Mouse (Mus musculus) left cerebral cortex, adult 11 months (tissue): ENCODE results near the gene Gpc2.

ENCODE experiments used
- DNase-seq: peaks from one replicate; pipeline ENCODE4 v3.0.0; 2022; ENCODE audit warnings: low spot score

The Gpc2 gene

DNA sequence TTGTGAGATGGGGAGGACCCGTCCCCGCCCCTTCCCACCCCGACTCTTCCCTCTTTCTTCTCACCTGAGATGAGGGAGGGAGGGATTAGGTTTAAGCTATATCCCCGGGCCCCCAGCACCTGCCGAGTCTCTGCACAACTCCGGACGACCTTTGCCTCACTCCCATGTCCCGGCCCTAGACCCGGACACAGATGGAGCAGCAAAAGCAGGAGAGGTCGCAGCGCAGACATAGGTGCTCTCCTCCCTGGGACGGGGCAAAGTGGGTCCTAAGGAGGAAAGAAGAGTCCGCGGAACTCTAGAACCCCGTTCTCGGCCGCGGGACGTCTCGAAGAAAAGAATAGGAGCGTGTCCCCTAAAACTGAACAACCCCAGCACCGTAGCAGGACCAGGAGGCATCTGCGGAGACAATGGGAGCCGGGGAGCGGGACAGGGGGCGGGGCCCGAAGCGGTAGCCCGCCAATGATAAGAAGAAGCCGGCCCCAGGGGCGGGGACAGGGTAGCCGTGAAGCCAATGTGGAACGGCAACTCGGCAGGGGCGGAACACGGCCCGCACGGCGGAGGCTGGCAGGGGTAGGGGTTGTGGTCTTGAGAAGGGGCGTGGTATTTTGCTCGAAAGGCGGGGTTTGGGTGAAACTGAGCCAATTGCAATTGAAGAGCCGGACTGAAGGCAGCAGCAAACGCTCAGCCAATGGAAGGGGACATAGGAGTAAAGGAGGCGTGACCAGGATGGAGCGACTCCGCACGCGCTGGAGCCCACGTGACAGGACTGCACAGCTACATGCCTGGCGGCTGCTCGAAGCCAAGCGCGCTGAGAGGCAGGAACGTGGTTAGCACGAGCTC, at the start of gene Gpc2, which contains the start of the genes Gm43720 and Stag3:
Gpc2 (minus strand) TSS at position 421 of the 840 bp plus-strand sequence.
Gm43720 (minus strand) TSS at position 374 of the 840 bp plus-strand sequence.
Stag3 (plus strand) TSS at position 656 of the 840 bp plus-strand sequence.
- DNase-seq, result no peak

DNA sequence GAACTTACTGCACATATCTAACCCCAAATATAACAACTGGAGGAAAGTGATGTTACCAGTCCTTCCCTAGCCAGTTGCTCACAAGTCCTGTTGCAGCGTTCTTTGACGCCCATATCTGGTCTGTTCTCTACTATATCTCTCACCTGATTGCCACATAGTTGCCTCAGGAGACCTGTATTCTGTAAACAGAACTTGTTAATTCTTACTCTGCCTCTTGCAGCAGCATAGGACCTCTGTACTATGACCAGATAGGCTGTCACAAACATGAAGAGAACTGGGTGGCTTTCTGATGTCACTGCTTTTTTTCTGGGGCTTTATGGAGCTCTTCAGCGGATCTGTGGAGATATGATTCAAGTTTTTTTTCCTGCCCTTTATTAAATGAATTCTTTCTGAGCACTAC, 33.0 kb upstream of the Gpc2 start:
- no peak for DNase-seq

DNA sequence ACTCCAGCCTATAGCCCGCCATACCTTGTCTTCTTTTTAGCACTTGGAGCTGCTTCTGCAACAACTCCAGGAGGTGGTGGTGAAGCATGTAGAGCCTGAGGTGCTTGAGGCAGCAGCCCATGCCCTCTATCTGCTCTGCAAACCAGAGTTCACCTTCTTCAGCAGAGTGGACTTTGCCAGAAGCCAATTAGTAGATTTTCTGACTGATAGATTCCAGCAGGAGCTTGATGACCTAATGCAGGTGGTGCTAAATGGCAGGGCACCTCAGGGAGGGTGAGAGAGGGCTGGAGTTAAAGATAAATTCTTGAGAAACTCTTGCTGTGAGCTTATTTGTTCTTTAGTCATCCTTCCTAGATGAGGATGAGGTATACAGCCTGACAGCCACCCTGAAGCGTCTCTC, 19.8 kb upstream of the Gpc2 start:
- DNase-seq, result no peak

DNA sequence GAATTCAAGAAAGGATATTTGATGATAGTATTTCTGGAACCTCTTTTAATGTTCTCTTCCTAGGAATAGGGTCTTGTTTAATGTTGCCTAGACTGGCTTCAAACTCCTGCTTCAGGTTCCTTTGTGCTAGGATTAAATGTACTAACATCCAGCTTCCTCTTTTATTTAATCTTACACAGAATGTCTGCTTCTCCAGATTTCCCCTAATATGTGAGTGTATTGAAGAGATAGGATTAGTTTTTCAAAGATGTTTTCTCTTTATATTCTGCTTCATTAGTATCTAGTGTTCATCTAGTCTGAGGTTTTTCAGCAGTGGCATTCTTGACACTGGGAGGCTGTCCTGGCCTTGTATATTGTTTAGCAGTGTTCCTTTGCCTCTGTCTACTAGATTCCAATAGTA, 14.4 kb upstream of the Gpc2 start:
- DNase-seq, result no peak

DNA sequence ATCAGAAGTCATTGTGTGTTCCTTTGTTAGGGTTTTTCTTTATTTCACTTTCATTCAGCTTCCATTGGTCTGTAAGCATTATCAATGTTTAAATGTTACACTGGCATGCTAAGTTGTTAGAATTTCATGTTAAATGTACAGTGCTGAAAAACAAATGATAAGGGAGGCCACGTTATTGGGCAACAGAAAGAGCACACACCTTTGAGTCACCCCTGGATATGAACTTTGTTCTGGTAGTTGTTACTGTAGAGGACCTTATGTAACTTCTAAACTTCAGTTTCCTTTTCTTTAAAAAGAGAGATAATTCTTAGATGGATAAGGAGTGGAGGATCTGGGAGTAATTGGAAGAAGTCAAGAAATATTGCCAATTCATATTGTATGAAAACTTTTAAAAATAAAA, 11.8 kb upstream of the Gpc2 start:
- DNase-seq, result no peak

DNA sequence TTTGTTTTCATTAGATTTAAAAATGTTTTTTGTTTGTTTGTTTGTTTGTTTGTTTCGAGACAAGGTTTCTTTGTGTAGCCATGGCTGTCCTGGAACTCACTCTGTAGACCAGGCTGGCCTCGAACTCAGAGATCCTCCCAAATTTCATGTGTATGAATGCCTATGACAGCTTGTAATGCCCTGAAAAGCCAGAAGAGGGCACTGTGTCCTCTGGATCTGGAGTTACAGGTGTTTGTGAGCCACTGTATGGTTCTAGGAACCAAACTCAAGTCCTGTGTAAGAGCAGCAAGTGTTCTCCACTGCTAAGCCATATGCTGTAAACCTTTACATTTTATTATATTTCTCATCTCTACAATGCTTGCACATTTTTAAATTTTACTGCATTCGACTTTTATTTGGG, 8.1 kb upstream of the Gpc2 start:
- DNase-seq, result no peak

DNA sequence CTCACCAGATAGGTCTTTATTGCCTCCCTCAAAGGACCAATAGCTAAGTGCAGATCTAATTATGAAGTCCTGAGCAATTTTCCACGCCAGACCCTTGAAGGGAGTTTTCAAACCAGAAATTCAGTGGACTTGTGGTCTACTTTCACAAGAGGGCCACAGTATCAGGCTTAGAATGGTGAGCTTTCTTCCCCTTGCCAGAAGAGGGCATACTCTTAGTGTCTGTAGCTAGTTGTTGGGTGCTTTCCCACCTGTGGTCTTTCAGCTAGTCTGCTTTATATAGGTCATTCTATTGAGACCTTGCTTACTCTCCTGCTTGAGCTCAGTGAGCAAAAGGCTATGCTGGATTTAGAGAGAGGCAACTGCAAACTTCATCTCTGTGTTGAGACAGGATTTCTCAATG, 3.7 kb upstream of the Gpc2 start:
- DNase-seq, result no peak

DNA sequence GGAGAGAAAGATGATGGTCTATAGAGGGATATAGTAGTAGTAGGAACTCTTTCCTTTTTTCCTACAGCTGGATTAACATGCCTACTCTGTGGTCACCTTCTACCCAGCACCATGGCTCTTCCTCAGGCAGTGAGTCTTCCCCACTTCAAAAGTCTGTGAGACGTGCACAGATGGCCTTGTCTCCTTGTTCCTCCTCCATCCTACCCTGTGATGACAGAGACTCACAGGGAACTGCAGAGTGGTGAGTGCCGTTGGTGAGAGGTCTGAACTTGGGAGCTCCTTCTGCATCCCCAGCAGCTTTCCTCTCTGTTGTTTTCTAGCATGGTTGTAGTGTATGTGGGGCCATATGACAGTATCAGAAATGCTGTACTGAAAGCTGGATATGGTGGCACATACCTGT, 2.0 kb upstream of the Gpc2 start:
- DNase-seq, result no peak

DNA sequence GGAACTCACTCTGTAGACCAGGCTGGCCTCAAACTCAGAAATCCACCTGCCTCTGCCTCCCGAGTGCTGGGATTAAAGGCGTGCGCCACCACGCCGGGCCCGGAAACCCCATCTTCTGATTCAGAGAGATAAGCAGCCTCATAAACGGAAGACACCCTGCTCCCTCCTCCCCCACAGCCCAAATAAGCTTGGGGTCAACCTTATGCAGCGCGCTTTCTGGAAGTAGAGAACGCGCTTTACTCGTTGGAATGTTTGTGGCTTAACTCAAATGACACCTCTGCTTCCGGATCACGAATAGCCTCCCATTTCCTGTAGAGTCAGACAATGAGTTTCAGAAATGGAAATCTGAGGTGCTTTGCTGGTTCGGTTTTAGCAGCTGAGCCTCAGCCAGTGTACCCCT, 1.0 kb upstream of the Gpc2 start:
- no peak for DNase-seq

DNA sequence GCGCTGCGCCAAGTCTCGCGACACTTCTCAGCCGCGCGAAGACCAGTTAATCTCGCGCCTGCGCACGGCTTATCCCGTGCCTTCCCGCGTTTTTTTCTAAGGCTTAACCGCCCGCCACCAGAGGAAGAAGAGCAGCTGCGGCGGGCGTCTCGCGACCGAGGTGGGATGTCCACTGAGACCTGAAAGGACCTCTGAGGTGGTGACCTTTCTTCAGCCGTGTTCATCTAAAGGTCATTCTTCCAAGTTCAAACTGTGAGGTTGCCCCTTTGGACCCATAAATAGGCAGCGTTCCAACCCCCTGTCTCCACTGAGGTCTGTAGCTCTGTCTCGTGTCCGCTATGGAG, 592 bp upstream of the Gpc2 start:
- no peak for DNase-seq

DNA sequence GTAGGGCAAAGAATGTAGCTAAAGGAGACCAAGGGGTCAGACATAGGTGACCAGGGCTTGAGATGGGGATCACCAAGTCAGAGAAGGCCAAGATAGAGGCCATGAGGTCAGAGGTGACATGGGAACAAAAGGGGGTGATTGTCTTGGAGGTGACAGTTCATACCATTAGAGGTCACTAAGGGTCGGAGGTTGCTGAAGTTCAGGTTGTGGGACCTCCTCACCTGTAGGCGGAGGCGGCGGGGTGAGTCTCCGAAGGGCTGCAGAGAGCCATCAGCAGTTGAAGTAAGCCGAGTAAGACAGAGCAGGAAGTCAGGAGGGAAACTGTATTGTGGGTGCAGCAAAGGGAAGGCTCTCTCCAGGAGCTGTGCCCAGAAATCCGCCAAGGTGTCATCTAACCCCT, 1.8 kb downstream of the Gpc2 start:
- DNase-seq, result no peak

DNA sequence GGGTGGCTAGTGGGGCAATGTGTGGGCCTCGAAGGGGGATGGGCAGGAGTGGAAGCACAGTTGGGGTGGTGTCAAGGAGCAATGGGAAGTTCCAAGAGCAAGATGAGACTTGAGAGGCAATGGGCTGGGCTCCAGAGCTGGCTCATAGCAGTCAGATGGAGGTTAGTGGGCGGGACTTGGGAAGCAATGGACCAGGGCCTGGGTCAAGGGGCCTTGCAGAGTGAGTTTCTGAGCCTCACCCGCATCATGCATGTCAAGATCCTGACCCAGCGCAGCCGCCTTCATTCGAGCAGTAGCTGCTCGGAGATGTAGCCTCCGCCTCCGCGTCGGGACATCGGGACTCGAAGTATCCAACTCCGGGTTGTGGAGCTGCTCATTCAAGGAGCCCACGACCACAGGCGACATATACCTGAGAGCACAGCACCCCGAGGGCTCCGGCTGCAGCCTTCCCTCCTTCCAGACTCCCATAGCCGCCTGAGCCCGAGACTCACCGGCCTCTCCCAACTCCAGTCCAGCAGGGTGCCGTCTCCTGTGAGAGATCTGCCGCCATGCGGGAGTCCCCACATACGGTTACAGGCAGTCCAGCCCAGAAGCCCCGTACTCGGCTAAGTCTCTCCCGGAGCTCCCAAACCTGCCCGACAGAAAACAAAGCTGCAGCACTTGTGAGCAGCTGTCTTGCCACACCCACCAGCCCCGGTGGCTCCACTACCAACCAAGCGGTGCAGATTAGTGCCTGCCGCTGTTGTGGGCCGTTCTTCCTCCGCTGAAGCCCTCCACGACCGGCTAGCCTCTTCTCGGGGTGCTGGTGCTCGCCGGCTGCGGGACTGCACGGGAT, 4.4 kb downstream of the Gpc2 start:
- no peak for DNase-seq

DNA sequence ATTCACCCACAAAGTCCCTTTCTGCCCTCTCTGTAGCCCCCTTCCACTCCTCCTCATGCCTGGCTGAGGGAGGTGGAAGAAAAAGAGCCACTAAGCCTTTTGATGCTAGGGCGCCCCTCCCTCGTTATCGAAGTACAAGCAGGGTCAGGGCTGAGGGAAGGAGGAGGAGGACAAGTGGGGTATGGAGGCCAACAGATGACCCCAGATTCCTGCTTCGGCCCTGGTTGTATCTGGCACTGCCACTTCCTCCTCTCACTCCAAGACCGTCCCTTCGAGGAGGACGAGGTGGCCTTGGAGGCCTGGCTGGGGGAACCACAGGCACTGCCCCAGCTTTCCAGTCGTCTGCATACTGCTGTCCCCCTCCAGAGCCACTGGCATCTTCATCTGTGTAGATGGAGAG, 5.6 kb downstream of the Gpc2 start:
- DNase-seq, result no peak

DNA sequence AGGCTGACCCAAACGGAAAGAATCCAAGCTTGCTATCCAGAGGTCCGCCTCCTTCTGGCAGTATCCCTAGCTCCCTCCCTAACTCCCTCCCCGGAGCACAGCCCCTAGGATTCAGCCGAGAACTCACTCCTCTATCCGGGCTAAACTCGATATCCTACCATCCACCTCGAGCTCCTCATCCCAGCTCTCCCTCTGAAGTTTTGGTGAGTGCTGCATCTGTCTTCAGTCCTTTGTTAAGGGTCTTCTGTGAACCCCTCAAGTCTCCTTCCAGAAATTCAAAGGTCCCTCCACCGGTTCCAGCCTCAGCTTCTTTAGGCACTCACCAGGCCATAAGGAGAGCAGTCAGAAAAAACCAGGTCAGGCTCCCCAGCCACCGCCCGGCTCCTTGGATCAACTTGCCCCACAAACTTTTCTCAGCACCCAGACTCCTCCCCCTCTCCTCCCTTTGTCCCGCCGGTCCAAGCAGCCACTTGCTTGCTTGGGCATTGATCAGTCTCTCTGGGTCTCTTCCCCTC, 7.3 kb downstream of the Gpc2 start, which contains the start of gene Gal3st4:
Gal3st4 (minus strand) TSS at position 432 of the 515 bp plus-strand sequence.
- DNase-seq, result no peak

DNA sequence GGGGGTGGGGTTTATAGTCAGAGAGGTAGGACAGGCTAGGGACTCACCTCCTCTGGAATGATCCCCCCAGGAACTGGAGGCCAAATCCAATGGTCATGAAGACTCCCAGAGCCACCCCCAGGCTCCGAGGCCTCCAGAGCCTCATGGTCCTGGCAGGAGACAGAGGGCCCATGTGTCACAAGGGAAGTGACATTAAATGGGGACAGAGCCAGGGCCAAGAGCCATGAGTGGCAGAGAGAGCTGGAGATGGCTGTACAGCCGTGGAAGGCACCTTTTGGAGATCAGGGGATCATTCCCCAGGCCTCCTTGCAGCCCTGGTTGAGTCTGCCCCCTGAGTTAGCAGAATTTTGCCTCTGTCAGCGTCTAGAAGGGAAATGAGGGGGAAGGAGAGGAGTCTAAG, 8.6 kb downstream of the Gpc2 start:
- no peak for DNase-seq

DNA sequence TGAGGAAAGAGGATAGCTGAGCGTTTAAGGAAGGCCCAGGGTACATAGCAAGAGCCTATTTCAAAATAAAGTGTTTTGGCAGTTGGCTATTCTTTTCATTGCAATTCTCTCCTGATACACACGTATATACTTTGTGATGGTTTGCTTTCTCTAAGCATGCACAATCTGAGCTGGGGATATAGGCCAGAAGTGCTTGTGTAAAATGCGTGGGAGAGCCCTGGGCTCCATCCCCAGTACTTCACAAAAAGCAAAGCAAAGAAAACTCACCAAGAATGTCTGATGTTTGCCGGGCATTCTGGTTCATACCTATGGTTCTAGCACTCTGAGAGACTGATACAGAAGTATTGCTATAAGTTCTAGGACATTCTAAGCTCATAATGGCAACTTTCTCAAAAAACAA, 10.8 kb downstream of the Gpc2 start:
- no peak for DNase-seq

DNA sequence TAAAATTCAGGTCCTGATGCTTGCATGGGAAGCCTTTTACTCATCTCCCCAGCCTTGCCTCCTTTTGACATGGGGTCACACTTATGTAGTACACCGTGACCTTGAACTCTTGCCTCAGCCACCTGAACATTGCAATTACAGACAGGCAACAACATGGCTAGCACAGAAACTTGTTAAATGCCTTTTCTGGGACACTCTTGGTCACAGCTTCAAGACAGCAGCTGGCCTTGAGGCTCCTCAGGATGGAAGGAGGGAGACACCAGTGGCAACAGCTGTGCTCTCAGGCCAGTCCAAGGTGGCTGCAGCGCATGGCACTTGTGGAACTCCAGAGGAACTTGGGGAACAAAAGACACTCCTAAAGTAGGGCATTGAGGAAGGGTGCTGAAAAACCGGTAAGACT, 12.7 kb downstream of the Gpc2 start:
- DNase-seq, result no peak

DNA sequence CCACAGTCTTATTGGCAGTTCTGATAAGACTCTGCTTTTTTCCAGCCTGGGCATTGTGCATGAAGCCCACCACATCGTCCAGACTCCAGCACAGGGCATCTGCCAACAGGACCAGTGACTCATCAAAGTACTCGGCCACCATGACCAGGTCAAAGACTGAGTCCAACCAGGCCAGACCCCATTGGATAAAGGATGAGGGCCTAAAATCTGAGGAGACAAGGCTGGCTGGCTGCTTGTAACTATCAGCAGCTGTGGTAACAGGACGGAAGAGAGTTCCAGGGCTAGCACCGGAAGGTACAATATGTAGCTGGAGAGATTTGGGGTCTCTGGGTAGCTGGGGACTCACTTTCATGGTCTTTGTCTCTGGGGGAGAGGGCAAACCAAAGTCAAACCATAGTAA, 14.1 kb downstream of the Gpc2 start:
- no peak for DNase-seq

DNA sequence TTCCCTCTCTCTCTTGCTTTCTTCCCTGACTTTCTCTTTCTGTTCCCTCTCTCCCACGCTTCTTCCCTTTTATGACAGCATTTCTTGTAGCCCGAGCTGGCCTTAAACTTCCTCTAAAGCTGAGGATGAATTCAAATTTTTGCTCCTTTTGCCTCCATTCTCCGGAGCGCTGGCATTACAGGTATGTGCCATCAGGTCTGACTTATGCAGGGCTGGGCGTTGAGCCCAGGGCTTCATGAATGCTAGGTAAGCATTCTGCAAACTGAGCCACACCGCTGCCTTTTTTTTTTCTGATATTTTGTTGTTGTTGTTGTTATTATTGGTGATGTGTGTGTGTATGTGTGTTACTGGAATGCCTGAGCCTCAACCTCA, 15.6 kb downstream of the Gpc2 start:
- DNase-seq, result no peak

DNA sequence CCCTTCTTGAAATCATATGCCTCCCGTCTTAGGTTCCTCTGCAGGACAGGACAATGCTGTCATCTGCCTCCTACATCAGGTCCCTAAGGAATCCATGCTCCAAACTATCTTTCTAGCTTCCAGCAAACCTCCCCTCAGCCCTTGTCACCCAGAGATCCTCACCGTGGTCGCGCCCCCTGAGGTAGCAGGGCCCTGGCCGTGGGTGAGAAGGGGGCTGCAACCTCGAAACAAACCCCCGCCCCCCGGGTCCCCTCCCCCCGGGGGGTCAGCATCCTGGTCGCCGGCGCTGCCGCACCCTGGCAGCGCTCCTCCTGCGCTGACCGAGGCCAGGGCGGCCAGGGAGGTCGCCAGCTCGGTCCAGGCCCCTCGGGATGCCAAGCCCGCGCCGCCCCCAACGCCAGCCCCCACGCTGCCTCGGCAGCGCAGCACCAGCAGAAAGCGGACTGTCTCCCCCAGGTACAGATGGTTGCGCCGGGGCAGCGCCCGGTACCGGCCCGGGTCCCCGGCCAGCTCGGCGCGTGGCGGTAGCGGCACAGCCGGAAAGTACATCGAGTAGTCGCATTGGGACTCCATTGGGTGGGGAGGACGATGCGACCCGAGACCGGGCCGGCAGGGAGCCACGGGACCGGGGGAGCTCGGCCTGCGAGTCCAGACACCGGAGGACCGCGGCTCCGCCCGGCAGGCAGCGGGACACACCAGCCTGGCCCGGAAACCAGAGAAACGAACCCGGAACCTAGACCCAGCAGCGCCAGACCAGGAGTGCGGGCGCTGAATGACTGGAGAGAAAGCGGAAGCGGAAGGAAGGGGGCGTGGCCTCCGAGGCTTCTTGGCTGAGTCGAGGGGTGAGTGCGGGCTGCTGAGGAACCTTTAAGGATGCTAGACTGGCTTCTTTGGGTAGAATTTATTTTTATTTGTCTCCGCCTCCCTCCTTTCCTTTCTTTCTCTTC, 16.3 kb downstream of the Gpc2 start, which contains the start of gene BC037034:
BC037034 (minus strand) TSS at position 774 of the 947 bp plus-strand sequence.
- peak; percentile 86 for DNase-seq

DNA sequence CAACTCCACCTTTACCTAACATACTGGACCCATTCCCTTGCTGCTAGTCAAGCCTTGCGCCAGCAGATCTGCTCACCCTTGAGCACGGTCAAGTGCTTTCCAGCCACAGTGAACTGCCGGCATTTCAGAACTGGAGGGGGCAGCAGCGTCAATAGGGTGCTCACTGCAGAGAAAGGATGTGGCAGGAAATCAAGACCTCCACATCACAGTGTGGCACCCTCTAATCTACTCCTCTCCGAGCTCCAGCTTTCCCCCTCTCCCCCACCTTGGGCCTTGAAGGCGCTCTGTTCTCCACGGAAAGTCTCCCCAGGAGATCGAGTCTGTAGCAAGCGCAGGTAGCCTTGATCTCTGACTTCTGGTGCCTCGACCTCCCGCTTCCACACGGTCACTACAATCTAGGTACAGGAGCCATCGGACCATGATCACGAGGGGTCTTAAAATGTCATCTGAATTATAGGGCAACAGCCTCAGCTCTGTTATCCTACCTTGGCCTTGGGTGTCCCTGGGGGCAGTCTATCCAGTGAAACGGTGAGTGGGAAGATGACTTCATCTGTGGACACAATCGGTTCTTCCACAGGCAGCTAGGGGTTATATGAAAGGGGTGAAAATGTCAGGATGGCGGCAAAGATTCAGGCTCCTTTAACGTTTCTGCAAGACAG, 17.1 kb downstream of the Gpc2 start:
- DNase-seq, result no peak
